Mouse (Mus musculus): ENCODE data around the gene Becn1.

- TF ChIP-seq POLR2A (IDR thresholded peaks at IDR 0.05; ENCODE audit: insufficient read depth, low read depth, low read length) (no peak), CTCF (IDR thresholded peaks at IDR 0.05; ENCODE audit: insufficient read depth, low read depth, low read length) (no peak)
These were observed 19.2 kb downstream of the Becn1 start for GRCm38 (mm10) chr11:101282896-101283295.
